Mouse (Mus musculus) bone marrow macrophage, adult 2 months (primary cell): ENCODE results near the gene Immp2l.

Experiments used
- CTCF ChIP-seq: IDR thresholded peaks from 2 replicates; pipeline ENCODE4 v1.5.1; 2012; ENCODE audit warnings: low read depth, mild to moderate bottlenecking, low read length, moderate library complexity
- POLR2A ChIP-seq: IDR thresholded peaks from 2 replicates; pipeline ENCODE4 v1.6.1; 2012; ENCODE audit warnings: mild to moderate bottlenecking, low read depth, low read length, borderline replicate concordance

- TF ChIP-seq POLR2A (no peak), CTCF (no peak)
Measured at GRCm38 (mm10) chr12:41575221-41575620, 551.3 kb downstream of the Immp2l start.
